Mouse (Mus musculus) layer of hippocampus, adult 9-10 months (tissue): ENCODE results near the gene Olfr1168.
"Not testable (repeated sequence)": the region's sequence is repeated elsewhere in the genome, so short reads cannot be mapped to it uniquely, and the experiment has no call there.

Experiments
- DNase-seq: peaks from one replicate; pipeline ENCODE4 v3.0.0; 2022; ENCODE audit warnings: low spot score

Olfr1168 gene

GRCm38 (mm10) chr2:88181580-88181979, at the start of gene Olfr1168:
TSS of gene Olfr1168 (plus strand) at chr2:88181880.
- DNase-seq, result no peak

GRCm38 (mm10) chr2:88155093-88155492, 26.6 kb upstream of the Olfr1168 start, which contains the start of gene Olfr1167:
TSS of gene Olfr1167 (minus strand) at chr2:88155193.
- not testable (repeated sequence) for DNase-seq

- DNase-seq, result no peak
Observed at GRCm38 (mm10) chr2:88220784-88221183, 39.1 kb downstream of the Olfr1168 start.

- no peak for DNase-seq
Observed at GRCm38 (mm10) chr2:88228234-88228633, 46.6 kb downstream of the Olfr1168 start, which contains the start of gene Olfr1170. TSS of gene Olfr1170 (minus strand) at chr2:88228334.
